Mouse (Mus musculus) MEL (cell line): ENCODE measurements around the gene Gm5788.

Experiments
- CTCF ChIP-seq, 3 experiments: IDR thresholded peaks in 2 of 3; conservative IDR thresholded peaks in 1 of 3; 2 replicates each; pipeline ENCODE4 v1.5.1; 2011 to 2012; ENCODE audit warnings: low read length in 3 of 3, low read depth in 2 of 3, mild to moderate bottlenecking in 2 of 3, improper control_type of control experiment in 1 of 3, inconsistent platforms in 1 of 3, mixed read lengths in 1 of 3, moderate library complexity in 1 of 3; ENCODE audit not compliant: control insufficient read depth in 1 of 3, insufficient read depth in 1 of 3, poor library complexity in 1 of 3, severe bottlenecking in 1 of 3
- EP300 ChIP-seq, 2 experiments: IDR thresholded peaks; 2 replicates each; pipeline ENCODE4 v1.6.1; 2011; ENCODE audit warnings: improper control_type of control experiment in 2 of 2, low read length in 2 of 2, low read depth in 1 of 2, mild to moderate bottlenecking in 1 of 2
- KAT2A ChIP-seq: conservative IDR thresholded peaks from 2 replicates; pipeline ENCODE4 v1.6.1; 2012; ENCODE audit warnings: low read depth, low read length, improper control_type of control experiment, inconsistent platforms
- MAFK ChIP-seq: IDR thresholded peaks from 2 replicates; pipeline ENCODE4 v1.6.1; 2011; ENCODE audit warnings: low read depth, mild to moderate bottlenecking, low read length, improper control_type of control experiment, borderline replicate concordance
- MAX ChIP-seq: IDR thresholded peaks from 2 replicates; pipeline ENCODE4 v1.6.1; 2011; ENCODE audit warnings: low read length, improper control_type of control experiment
- MAZ ChIP-seq: IDR thresholded peaks from 2 replicates; pipeline ENCODE4 v1.6.1; 2012; ENCODE audit warnings: low read depth, mild to moderate bottlenecking, inconsistent platforms, low read length, improper control_type of control experiment
- MEF2A ChIP-seq: IDR thresholded peaks from 2 replicates; pipeline ENCODE4 v1.6.1; 2014; ENCODE audit warnings: low read depth, mild to moderate bottlenecking, inconsistent platforms, low read length, improper control_type of control experiment; ENCODE audit not compliant: poor library complexity, insufficient replicate concordance, severe bottlenecking; ENCODE audit errors: extremely low read depth
- MYC ChIP-seq: IDR thresholded peaks from 2 replicates; pipeline ENCODE4 v1.6.1; 2011; ENCODE audit warnings: low read depth, mild to moderate bottlenecking, low read length, improper control_type of control experiment, moderate library complexity
- NELFE ChIP-seq: IDR thresholded peaks from 2 replicates; pipeline ENCODE4 v1.6.1; 2011; ENCODE audit warnings: low read depth, low read length, improper control_type of control experiment
- POLR2A ChIP-seq, 2 experiments: IDR thresholded peaks; 2 replicates each; pipeline ENCODE4 v1.6.1; 2011 to 2012; ENCODE audit warnings: low read length in 2 of 2, mild to moderate bottlenecking in 2 of 2, control low read depth in 1 of 2, improper control_type of control experiment in 1 of 2, low read depth in 1 of 2, moderate library complexity in 1 of 2; ENCODE audit not compliant: control insufficient read depth in 1 of 2, insufficient read depth in 1 of 2, poor library complexity in 1 of 2
- SIN3A ChIP-seq: IDR thresholded peaks from 2 replicates; pipeline ENCODE4 v1.6.1; 2012; ENCODE audit warnings: low read length, improper control_type of control experiment, inconsistent platforms
- TAL1 ChIP-seq: IDR thresholded peaks from 2 replicates; pipeline ENCODE4 v1.6.1; 2012; ENCODE audit warnings: mild to moderate bottlenecking, inconsistent platforms, low read length, moderate library complexity, mixed read lengths

DNA sequence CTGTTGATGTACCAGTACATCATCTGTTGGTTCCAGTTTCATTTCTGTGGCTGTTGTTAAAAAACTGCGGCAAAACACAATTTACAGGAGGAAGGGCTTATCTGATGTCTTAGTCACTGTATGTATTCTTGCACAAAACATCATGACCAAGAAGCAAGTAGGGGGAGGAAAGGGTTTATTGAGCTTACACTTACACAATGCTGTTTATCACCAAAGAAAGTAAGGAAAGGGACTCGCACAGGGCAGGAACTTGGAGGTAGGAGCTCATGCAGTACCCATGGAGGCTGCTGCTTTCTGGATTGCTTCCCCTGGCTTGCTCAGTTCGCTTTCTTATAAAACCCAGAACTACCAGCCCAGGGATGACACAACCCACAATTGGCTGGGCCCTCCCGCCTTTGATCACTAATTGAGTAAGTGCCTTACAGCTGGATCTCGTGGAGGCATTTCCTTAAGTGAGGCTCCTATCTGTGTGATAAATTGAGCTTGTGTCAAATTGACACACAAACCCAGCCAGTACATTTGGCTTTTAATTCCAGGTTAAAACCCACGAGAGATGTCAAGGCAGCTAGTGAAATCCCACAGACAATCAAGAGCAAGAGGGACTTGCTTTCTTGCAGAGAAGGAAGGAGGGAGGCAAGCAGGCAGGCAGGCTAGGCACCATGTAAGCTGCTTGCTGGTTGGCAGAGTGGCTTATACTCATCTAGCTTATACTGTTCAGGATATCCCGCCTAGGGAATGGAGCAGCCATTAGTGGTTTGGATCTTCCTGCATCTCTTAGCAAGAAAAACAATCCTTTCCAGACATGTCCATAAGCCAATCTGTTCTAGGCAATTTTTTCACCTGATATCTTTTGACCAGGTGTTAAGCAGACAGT is 24.0 kb upstream of the Gm5788 start:
- TF ChIP-seq MAFK (no peak), MEF2A (no peak), CTCF (IDR thresholded peaks at IDR 0.05 in 2 of 3, conservative IDR thresholded peaks at IDR 0.05 in 1 of 3; ENCODE audit: control insufficient read depth in 1 of 3, insufficient read depth in 1 of 3, low read depth in 2 of 3, low read length in 3 of 3, poor library complexity in 1 of 3, severe bottlenecking in 1 of 3) (no peak), TAL1 (no peak), MYC (no peak), EP300 (IDR thresholded peaks at IDR 0.05; ENCODE audit: low read depth in 1 of 2, low read length in 2 of 2) (peak in 1 of 2 experiments; percentile 20; a peak in 2 of 4 replicates), MAX (no peak), POLR2A (IDR thresholded peaks at IDR 0.05; ENCODE audit: control insufficient read depth in 1 of 2, insufficient read depth in 1 of 2, low read depth in 1 of 2, low read length in 2 of 2, poor library complexity in 1 of 2) (no peak), KAT2A (no peak), NELFE (no peak), SIN3A (peak; percentile 59), MAZ (no peak)
